Mouse (Mus musculus) cerebral cortex, adult 2 months (tissue): ENCODE data around the gene Sbk2.

Experiments
- WGBS: fragments of 180-500 bp; shearing (Covaris S2); methylation state at CpG from one replicate; pipeline ENCODE4 v1.1.7; 2018; 5-methylcytosine and 5-hydroxymethylcytosine counted together

Gene Sbk2

GRCm38 (mm10) chr7:4953815-4954445 lies 10.3 kb downstream of the Sbk2 start:
- 43% methylated on average over 10 of the region's 10 CpGs for WGBS

DNA sequence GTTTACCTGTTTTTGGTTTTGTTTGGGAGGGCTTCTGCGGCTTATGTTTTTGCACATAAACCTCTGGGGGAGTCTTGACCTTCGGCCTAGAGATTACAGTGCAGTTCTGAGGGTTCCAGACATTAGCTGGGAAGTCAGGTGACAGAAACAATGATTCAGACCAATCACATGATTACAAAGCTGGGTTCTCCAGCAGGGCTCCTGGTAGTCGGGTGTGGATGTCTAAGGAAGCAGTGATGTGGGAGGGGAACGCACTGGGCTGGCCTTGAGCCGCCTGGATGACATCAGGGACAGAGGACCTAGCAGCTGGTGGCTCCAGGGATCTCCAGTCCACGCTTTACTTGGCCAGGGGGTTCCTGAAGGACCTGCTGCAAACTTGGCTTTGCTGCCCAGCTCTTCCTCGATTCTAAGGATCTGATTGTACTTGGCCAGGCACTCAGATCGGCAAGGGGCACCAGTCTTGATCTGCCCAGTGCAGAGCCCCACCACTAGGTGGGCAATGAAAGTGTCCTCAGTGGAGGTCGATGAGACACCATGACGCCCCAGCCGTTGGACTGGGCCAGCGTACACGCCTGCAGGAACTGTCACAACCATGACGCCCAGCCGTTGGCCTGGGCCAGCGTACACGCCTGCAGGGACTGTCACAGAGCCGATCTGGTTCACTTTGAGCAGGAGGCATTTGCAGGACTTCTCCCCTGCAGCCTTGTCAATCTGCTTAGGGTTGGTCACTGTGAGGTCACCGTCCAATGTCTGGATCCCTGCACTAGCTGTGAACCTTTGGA lies 13.5 kb downstream of the Sbk2 start:
- WGBS: 84% methylated on average over 19 of the region's 19 CpGs

- 73% methylated on average over 6 of the region's 6 CpGs for WGBS
Measured at GRCm38 (mm10) chr7:4948386-4948785, 15.8 kb downstream of the Sbk2 start.

DNA sequence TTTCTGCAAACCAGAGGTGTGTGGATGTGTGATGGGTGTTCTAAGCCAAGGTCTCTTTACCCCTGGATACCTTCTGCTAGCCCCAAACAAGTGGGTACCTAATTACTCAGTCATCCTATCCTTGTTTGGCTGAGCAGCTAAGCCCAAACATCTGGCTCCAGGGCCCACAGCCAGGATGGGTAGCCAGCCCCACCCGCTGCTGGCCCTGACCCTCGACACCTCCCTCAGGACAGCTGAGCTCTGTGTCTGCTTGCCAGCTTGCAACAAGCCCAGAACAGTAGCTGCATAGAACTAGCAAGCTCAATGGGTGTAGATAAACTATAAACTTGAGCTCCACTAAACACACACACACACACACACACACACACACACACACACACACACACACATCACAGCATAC lies 16.4 kb downstream of the Sbk2 start:
- 32% methylated on average over 2 of the region's 2 CpGs for WGBS

DNA sequence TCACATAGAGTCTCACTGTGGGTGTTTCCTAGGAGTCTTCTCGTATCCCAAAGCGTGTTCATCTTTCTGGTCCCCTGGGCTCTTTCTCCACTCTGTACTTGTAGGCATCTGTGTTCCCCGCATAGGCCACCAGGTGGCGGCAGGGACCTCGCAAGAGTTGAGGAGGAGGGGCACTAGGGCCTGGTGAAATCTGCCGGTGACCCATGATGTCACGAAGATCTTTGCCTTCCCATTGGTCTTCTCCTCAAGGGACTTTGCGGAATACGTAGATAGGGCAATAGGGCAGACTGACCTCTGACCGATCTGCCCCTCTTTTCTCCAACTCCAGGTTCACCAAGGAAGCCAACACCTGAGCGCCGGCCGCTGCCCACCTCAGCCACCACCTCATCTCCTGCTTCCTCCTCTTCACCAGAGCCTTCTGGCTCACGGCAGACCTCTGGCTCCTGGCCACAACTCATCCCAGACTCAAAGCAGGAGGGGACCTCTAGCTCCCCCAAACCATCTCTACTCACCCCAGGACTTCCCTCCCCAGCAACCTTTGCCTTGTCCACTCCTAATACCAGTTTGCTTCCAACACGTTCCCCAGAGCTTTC lies 20.9 kb downstream of the Sbk2 start:
- 12% methylated on average over 15 of the region's 15 CpGs for WGBS

DNA sequence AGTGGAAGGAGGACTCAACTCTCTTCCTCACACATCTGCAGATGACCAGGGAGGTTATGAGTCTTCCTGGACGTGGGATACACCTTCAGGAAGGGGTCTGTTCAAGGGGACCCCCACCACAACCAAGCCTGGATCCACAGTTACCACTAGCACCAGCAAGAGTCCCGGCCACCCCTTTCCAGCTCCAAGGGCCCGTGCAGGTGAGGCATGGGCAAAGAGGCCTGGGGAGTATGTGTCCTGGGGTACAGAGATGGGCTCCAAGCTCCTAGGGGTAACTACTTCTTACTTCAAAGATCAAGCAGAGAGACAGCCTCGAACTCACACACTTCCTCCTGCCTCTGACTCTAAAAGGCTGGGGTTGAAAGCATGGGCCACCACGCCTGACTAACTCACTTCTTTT lies 21.5 kb downstream of the Sbk2 start:
- WGBS: 58% methylated on average over 5 of the region's 5 CpGs

DNA sequence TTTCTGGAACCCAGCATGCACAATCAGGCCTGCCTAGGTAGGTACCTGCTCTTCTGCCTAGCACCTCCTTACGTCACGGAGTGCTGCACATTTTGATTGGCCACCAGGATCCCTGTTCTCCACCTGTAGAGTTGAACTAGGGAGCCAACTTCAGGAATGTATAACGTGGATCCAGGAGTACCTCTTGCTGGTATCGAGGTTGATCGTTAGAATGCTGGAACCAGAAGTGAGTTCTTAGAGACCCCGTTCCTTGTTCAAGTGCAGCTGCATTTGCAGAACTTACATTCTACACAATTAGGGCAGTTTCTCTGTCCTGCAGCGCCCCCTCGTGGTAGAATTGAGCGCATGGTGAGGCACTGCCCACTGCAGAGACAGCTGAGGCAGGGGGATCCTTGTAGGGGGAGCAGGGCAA lies 24.1 kb downstream of the Sbk2 start:
- 17% methylated on average over 9 of the region's 9 CpGs for WGBS

DNA sequence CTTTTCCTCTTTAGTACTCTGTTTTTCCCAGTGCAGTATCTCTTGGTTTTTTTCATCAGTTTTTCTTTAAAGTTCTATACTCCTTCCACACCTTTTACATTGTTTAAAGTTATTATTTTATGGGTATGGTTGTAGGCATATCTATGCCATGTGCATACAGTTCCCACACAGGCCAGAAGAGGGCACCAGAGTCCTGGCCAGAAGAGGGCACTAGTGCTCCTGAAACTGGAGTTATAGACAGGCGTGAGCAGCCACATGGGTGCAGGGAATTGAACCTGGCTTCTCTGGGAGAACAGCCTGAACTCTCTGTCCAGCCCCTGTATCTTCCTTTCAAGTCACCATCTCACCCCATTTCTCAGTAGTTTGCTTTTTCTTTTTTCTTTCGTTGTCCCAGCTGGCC lies 25.8 kb downstream of the Sbk2 start:
- WGBS: 48% methylated on average over 2 of the region's 2 CpGs

- whole genome bisulfite sequencing: 77% methylated on average over 11 of the region's 11 CpGs
Measured at GRCm38 (mm10) chr7:4937392-4937791, 26.8 kb downstream of the Sbk2 start.

- 80% methylated on average over 10 of the region's 10 CpGs for whole genome bisulfite sequencing
Measured at GRCm38 (mm10) chr7:4936832-4937231, 27.4 kb downstream of the Sbk2 start.

DNA sequence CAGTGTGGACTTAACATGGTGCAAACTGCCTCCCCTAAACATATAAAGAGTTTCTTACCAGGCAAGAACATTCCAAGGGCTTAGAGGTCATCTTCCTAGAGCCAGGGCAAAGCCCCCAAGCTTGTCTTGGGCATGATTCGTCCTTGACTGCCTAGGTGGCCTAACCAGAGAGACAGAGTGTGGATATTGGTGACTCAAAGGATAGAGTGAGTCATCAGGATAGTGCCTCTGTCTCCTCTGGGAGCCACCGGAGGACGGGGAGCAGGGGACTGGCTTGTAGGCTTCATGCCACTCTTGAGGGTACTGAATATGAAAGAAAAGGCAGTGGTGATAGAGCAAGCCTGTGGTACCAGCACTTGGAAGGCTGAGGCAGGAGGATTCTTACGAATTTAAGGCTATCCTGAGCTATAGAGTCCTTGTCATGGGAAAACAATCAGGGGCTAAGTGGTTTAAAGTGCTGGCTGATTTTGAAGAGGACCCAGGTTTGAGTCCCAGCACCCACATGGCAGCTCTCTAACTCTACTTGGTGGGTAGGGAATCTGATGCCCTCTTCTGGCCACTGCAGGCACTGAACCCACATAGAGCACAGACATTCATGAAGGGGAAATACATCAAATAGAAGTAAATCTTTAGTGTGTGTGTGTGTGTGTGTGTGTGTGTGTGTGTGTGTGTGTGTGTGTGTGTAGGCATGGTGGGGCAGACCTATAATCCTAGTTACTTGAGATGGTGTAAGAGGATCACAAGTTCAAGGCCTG lies 29.9 kb downstream of the Sbk2 start:
- WGBS: 87% methylated on average over 4 of the region's 4 CpGs

GRCm38 (mm10) chr7:4933103-4933502 lies 31.1 kb downstream of the Sbk2 start:
- 83% methylated on average over 12 of the region's 12 CpGs for WGBS

DNA sequence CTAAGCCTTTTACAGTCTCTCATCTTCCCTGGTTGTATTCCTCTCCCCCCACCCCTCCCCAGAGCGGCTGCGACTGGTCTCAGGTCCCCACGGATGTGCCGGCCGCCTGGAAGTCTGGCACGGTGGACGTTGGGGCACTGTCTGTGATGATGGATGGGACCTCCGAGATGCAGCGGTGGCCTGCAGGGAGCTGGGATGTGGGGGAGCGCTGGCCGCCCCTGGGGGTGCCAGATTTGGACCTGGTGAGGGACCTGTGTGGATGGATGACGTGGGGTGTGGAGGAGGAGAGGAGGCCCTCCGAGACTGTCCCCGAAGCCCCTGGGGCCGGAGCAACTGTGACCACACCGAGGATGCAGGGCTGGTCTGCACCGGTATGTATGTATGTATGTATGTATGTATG lies 35.9 kb downstream of the Sbk2 start:
- 87% methylated on average over 17 of the region's 17 CpGs for WGBS

GRCm38 (mm10) chr7:4927711-4928110 lies 36.5 kb downstream of the Sbk2 start:
- WGBS: 77% methylated on average over 8 of the region's 8 CpGs

DNA sequence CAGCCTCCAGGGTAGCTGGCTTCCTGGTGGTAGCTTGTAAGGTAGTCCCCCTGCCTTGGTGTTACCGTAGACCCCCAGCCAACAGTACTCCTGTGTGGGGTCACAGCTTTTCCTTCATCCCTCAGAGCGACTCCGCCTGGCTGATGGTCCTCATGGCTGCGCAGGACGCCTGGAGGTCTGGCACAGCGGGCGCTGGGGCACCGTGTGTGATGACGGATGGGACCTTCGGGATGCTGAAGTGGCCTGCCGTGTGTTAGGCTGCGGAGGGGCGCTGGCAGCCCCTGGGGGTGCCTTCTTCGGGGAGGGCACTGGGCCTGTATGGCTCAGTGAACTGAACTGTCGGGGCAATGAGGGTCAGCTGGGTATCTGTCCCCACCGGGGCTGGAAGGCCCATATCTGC lies 37.4 kb downstream of the Sbk2 start:
- WGBS: 89% methylated on average over 16 of the region's 16 CpGs

GRCm38 (mm10) chr7:4925441-4926381 lies 38.5 kb downstream of the Sbk2 start, which contains the start of gene Ssc5d:
TSS of gene Ssc5d (plus strand) at chr7:4925785.
- 28% methylated on average over 5 of the region's 6 CpGs for WGBS

- WGBS: 0% methylated on average over 3 of the region's 4 CpGs
Measured at GRCm38 (mm10) chr7:4924891-4925301, 39.3 kb downstream of the Sbk2 start.

DNA sequence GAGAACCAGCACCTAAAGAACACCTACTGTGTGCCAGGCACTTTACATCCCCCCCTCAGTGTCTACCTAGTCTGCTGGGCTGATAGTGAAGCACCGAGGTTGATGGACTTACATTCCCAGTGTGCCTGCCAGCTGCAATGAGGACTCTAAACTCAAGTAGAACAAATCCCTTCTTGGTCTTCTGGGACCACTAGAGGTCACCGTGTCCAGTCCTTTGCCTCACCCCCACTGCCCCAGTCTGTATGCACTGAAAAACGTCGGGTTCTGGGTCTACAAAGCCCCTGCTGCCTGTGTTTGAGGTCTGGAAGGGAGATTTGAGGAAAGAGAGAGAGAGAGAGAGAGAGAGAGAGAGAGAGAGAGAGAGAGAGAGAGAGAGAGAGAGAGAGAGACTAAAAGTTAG lies 39.7 kb downstream of the Sbk2 start:
- WGBS: under 1% methylated on average over 4 of the region's 4 CpGs

GRCm38 (mm10) chr7:4923586-4924364 lies 40.4 kb downstream of the Sbk2 start:
- 4% methylated on average over 37 of the region's 37 CpGs for WGBS

DNA sequence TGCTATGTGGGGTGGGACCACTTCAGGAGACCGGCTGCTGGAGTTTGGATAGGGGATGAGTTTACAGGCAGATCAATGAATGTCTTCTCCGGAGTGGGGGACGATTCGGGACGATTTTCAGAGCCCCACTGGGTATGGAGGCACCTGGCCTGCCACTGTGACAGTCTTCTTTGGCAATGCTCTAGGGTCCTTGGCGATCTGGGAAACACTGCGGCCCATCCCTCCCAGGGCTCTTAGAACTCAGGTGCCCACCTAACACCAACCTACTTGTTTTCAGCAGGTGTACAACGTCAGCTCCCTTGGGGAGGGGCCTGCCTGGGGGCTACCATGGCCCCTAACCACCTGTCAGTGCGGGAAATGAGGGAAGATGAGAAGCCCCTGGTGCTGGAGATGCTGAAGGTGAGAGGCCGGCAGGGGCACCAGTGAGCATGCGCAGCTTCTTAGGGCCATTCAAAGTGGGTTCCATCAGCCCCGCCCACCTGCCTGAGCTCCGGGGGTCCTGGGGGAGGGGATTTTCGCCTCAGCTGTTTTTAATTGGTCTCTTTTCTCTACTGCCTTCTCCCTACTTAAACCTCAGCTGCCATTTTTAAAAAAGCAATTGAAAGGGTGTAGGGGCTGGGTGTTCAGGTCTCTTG lies 41.2 kb downstream of the Sbk2 start:
- WGBS: under 1% methylated on average over 14 of the region's 14 CpGs
